Mouse (Mus musculus) cerebellum, postnatal 36 days (tissue): ENCODE measurements at regions not wholly inside any gene's neighbourhood (a gene's known extent, or its start where the extent isn't known, plus 50 kb on each side); places are given as distances from the start of the nearest gene placed in this dataset.
"Not testable (repeated sequence)": the region's sequence is repeated elsewhere in the genome, so short reads cannot be mapped to it uniquely, and the experiment has no call there.

Source experiments
- DNase-seq, 2 experiments: peaks; one replicate each; pipeline ENCODE4 v3.0.0; 2021 to 2022; ENCODE audit warnings: mixed read lengths in 2 of 2

GRCm38 (mm10) chr13:107577809-107578208 lies 466.4 kb upstream of the Smim15 start:
- DNase-seq, result no peak

DNA sequence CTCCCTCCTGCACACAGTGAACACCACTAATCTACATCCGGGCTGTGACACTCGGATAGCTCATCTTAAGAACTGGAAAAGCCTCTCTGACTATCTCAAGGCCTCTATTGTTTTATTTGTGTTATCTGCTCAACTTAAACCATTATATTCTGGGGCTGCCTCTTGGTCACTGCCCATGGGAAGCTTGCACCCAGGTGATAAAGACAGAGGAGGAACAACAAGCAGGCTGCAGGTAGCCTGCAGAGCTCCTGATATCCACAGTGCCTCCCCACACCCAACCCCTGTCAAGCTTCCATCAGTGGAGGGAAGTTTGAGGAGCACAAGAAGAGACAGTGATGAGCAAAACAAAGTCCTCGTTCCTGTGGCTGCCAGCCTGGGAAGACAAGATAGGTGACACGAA lies 467.0 kb upstream of the Smim15 start:
- no peak for DNase-seq

DNA sequence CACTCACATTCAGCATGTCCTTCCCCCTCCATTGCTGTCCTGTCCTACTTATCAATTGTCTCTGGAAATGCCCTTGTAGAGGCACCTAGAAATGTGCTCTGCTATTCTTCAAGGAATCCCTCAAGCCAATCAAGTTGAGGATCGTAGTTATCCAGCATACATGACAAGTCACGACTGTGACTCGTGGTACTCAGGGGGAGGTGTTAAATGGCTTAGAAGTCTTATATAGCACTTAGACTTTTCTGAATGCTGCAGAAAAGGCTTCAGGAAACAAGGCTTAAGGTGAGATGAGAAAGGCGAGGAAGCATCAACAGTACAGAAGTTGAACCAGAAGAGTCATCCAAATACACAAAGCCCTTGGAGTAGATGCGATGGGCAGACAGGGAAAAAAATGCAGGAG lies 467.5 kb upstream of the Smim15 start:
- no peak for DNase-seq

GRCm38 (mm10) chr13:107575025-107575424 lies 469.2 kb upstream of the Smim15 start:
- no peak for DNase-seq

DNA sequence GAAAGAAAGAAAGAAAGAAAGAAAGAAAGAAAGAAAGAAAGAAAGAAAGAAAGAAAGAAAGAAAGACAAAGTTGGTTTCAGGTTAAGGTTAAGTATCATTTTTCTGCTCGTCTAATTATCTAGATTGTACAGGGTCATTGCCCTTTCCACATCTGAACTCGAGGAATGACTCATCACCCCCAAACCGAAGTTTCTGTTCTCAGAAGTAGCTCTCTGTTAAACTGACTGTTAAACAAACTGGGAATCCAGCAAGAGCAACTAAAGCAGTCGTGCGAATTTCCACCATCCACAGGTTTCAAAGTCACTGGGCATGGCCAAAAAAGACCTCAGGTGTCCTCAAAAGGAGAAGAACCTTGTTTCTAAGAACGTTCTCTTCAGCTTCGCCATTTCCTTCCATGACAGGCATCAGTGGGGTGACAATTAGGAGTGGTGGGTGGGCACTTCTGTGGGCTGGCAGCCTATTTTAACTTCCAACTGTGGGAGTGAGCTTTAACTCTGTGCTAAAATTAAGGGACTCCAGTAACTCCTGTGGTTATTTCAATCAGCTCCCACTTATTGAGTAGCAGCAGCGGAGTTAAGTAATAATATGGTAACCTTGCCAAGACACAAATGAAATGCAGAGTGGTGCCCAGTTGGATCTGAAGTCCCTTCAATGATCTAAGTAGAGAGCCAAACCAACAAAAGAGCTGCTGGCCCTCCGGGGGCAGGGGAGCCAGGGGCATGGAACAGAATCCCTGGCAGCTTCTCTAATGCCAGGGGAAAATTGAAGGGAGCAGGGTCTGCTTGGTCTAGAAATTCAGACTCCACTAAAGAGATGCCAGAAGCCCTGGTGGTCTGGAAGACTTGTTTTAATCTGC lies 470.5 kb upstream of the Smim15 start:
- DNase-seq, result no peak

DNA sequence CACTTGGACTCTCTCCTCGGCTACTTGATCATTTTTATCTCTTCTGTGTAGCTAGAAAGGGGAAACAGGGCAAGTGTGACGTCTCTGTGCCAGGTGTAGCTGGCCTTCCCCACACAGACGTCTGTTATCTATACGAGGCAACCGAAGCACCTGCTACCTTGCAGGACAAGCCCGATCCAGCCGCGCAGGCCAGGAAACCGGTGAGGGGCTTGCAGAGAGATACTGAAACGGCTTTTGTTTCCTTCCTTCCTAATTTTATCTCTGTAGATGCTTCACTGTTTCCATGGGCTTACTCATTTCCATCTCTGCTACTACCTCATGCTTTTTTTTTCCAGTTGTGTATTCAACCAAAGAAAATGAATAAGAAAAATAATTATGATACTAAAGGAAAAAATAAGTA lies 472.7 kb upstream of the Smim15 start:
- DNase-seq, result no peak

DNA sequence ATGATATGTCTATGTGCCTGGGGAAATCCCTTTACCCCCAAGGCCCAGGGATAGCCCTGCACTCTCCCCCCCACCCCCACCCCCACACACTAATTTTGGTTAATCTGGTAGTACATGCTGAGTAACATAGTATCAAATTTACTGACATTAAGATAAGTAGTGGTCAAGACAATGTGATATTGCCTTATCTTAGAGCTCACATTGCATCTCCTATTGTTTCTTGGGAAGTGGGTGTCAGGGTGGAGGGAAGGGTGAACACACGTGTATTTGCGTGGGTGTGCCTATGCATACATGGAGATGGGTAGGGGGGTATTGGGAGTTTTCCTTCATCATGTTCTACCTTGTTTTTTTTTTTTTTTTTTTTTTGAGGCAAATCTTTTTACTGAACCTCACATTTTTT lies 474.8 kb upstream of the Smim15 start:
- DNase-seq, result no peak

- DNase-seq, result no peak
These were observed 475.5 kb upstream of the Smim15 start for GRCm38 (mm10) chr13:107568701-107569121.

GRCm38 (mm10) chr13:107562463-107562862 lies 481.8 kb upstream of the Smim15 start:
- no peak for DNase-seq

DNA sequence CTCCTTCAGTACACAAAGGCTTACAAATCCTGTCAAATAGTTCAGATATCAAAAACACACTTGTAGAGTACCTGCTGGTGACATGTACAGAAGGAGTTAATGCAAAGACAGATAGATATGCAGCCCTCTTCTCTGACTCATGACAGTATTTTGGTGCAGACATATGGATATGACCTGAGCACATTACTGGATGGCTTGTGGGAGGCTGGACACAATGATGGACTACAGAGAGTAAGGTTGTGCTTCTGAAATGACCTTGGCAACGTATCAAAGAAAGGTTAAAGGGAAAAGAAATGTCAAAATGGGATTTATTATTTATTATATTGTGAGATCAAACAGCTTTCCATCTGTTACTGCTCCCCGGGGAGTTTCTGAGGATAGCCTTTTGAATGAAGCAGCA lies 482.7 kb upstream of the Smim15 start:
- no peak for DNase-seq

DNA sequence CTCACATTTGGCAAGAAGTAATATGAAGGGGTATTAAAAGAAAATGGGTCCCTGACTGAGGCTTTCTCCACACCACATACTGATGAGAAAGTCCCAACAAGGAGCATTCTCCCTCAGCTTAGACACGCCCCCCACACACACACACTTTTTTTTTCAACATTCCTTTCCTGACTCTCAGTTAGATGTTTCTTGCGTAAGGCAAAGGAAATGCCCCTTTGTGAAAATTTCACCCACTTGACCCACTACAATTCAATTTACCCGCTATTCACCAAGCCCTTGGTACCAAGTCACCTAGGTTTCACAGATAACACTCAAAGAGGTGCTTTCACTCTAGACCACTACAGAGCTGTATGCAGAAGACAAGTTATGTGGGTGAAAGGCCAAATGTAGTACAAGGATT lies 488.3 kb upstream of the Smim15 start:
- no peak for DNase-seq

DNA sequence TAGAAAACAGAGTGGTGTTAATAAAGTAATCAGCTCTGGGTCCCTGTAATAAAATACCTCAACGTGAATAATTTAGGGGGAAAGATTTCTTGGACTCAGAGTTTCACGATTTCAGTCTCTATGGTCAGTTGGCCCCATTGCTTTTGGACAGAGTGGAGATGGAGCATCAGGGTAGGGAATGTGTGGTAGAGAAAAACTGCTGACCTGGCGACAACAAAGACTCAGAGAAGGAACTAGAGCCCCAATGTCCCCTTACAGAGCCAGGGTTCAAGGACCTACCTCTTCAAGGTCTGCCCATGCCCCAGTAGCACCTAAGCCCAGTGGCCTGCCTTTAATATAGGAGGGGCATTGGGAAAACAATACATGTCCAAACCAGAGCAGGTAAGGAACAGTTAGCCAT lies 490.2 kb upstream of the Smim15 start:
- DNase-seq, result no peak

GRCm38 (mm10) chr13:107552165-107552564 lies 492.1 kb upstream of the Smim15 start:
- no peak for DNase-seq

GRCm38 (mm10) chr13:107549995-107550394 lies 494.3 kb upstream of the Smim15 start:
- DNase-seq, result not testable (repeated sequence)

- no peak for DNase-seq
These were observed 497.2 kb upstream of the Smim15 start for GRCm38 (mm10) chr13:107547073-107547472.

DNA sequence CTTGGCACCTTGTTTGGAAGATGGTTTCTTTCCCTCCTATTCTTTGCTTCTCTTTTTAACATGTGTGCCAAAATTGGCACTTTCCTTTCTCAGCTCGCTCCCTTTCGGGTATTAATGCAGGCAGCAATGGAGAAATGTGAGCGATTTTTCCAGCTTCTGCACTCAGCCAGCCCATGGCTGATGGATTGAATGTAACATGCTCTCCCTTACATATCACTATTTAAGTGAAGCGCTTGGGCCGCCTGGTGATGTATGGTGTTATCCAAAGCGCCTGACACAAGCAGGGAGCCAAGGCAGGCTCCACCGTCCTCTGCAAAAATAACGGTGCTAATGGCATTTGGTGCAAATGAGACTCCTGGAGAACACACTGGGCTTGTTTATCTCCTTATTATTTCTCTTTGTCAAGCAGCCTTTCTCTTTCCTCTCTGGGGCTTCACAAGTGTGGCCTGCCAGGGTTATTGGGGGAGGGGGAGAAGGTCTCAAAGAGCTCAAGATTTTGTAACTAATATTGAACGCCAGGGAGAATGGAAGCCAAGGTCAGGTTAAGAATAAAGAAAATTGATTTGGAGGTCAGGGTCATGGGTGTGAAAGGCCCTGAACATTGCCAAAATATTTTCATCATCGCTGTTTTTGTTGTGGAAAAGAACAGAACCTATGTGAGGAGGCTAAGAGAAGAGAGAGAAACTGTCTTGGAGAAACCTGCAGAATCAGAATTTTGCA lies 497.9 kb upstream of the Smim15 start:
- no peak for DNase-seq

DNA sequence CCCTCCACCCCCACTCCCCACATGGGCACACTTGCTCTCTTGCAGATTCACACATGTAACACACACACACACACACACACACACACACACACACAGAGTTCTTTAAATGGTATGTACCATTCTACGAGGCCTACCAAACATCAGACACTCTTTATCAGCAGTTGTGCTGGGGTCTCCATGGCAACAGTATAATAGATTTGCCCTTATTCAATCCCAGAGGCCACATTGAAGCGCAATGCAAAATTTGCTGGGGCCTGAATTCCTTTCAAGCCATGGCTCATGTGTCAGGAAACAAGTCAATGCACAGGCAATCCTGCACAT lies 502.7 kb upstream of the Smim15 start:
- DNase-seq, result no peak

- peak; percentile 18 for DNase-seq
These were observed 503.2 kb upstream of the Smim15 start for GRCm38 (mm10) chr13:107540784-107541634.

- no peak for DNase-seq
These were observed 503.9 kb upstream of the Smim15 start for GRCm38 (mm10) chr13:107540305-107540704.

DNA sequence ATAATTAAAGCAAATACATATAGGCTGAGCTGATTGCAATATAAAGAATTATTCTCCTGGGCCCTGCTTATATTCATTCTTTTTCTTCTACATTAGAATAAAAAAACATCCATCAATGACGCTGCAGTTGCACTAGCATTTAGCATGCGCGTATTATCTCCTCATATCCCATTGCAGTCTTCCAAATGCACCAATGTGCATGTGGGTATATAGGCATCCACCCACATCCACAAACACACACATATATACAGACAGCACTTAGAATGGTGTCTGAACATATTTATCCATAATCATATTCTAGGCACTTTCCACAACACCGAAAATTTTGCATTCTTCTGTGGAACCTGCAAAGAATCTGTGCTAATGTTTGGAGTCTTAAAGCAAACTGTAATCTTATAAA lies 504.4 kb upstream of the Smim15 start:
- no peak for DNase-seq

- no peak for DNase-seq
These were observed 504.9 kb upstream of the Smim15 start for GRCm38 (mm10) chr13:107539326-107539725.

GRCm38 (mm10) chr13:107535213-107535612 lies 509.0 kb upstream of the Smim15 start:
- DNase-seq, result no peak

DNA sequence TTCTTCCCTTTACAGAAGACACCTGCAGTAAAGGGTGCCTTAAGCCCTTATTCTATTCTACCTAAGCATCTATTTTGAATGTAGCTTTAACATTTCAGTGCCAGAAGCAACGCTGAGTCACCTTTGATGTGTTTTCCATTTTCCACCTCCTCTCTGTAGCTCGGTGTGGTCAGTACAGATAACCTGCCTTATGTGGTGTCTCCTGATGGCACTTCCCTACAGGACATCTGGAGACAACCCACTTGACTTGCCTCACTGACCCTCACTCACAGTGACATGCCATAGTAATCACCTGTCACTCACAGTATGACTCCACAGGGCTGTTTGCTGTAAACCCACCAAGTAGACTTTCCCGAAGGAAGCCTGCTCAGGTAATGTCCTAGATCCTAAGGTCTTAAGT lies 510.9 kb upstream of the Smim15 start:
- DNase-seq, result no peak

DNA sequence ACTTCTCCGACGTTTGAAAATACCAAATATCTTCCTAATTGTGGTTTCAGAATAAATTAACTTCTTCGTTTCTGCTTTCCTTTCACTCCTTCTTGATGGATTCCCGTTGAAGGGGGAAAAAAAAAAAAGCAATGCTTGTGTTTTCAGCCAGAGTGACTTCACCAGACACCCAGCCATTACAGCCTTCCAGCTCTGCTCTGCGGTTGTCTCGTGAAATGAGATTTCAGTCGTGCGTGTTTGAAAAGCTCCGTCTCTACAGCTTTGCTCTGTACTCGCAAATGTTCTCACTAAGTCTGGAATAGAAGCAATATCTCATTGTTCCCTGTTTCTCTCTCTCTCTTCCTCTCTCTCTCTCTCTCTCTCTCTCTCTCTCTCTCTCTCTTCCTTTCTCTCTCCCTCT lies 509.6 kb upstream of the Kif2a start:
- DNase-seq, result no peak
